Mouse (Mus musculus): ENCODE data around the gene Flad1.

DNA sequence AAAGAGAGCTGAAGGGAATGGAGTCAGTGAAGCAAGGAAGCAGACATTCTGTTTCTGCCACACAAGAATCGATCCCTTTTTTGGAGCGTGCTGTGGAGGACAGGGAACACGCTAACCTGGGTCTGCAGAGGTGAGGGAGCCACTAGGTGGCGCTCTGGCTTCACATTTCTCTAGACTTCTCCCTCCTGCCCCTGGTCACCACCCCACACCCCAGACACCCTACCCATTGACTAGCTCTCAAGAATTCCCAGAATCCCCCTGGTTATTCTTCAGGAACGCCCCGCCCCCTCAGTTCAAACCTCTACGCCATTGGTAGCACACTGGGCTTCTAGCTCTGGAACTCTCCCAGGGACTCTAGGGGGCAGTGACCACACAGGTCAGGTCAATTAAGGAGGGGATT is 37.9 kb upstream of the Flad1 start:
- TF ChIP-seq CTCF (IDR thresholded peaks at IDR 0.05; ENCODE audit: control insufficient read depth, insufficient read depth, insufficient replicate concordance, low read depth, low read length) (peak; percentile 88), POLR2A (IDR thresholded peaks at IDR 0.05; ENCODE audit: control insufficient read depth, low read depth, low read length) (no peak)
